Mouse (Mus musculus) embryo, embryonic 9.5 days (tissue): ENCODE results near the gene Gpr3.

Experiments
- DNase-seq: peaks from one replicate; pipeline ENCODE4 v3.0.0-alpha.2; 2017; ENCODE audit errors: extremely low spot score

The Gpr3 gene

GRCm38 (mm10) chr4:133211751-133212561 lies at the start of gene Gpr3, which contains the start of gene Cd164l2:
Gpr3 (minus strand) TSS chr4:133212536.
Cd164l2 (plus strand) TSS chr4:133212131.
- no peak for DNase-seq

GRCm38 (mm10) chr4:133261641-133262374 lies 49.5 kb upstream of the Gpr3 start:
- DNase-seq, result no peak

DNA sequence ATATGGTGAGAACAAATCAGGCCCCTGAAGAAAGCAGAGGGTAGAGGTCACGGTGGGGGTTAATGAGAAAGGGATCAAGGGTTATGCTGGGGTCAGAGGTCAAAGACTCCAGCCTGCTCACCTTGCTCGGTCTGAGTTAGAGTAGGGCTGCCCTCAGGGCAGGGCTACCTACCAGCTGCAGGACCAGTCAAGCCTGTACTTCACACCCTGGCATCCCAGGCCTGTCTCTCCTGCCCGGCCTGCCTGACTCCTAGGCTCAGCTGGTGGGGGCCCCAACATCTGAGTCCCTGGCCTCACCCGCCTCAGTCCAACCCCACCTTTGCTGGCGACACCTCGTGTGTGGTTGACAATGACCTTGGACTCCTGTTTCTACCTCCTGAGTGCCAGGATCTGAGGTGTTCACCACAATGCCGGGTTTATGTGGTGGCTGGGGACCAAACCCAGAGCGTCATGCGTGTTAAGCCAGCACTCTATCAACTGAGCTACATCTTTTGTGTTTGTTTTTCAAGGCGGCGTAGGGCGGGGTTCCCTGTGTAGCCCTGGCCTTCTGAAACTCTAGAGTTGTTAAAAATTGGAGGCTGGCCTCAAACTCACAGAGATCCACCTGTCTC lies 45.6 kb upstream of the Gpr3 start:
- no peak for DNase-seq

DNA sequence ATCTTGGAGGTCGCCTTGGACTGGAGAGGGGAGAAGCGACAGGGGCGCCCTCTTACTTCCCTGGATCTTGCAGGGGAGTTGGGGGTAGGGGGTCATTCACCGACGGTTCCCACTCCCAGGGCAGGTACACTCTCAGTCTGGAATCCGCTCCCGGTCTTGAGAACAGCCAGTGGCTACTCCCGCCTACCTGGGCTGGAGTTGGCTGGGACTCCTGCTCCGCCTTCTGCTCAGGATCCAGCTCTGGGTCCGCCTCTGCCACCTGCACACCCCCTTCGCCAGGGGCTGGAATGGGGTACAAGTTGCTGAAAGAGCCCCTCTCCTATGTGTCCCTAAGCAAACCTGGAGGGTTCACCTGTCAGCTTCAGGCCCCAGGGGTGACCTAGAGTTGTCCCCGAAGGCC lies 44.9 kb upstream of the Gpr3 start:
- DNase-seq, result no peak

DNA sequence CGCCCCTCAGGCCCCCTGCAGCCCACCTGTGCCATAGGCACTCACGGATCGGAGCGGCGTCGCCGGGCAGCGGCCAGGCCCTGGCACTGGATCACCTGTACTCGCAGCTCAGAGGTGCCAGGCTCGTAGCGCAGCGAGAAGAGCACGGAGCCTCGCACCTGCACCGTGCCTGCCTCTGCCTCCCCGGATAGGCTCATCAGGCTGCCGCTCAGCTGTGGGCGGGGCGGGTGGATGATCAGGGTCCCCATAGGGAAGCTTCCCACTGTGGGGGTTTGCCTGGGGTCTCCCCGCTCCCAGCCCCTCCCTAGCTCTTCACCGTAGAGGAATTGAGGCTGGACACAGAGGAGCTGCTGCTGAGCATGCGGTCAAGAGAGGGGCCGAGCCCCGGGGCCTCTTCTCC lies 44.5 kb upstream of the Gpr3 start:
- DNase-seq, result no peak

GRCm38 (mm10) chr4:133255392-133255791 lies 43.1 kb upstream of the Gpr3 start:
- DNase-seq, result no peak

GRCm38 (mm10) chr4:133253412-133253811 lies 41.1 kb upstream of the Gpr3 start:
- DNase-seq, result no peak

DNA sequence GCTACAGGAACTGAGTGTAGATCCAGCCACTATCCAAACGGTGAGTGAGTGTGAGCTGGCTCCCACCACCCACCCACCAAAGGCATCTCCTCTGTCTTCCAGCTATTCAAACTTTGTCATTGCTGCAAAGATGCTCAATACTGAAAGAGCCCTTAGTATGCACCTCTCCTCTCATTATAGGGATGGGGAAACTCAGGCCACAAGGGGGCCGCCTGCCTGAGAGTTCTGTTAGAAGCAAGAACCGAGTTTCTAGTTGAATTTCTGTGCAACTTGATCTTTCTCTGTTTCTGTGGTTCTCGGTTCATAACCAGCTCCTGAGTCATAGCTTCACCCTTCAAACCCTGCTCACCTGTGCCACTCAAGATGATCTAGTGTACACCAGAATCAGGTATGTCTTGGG lies 39.8 kb upstream of the Gpr3 start:
- DNase-seq, result no peak

DNA sequence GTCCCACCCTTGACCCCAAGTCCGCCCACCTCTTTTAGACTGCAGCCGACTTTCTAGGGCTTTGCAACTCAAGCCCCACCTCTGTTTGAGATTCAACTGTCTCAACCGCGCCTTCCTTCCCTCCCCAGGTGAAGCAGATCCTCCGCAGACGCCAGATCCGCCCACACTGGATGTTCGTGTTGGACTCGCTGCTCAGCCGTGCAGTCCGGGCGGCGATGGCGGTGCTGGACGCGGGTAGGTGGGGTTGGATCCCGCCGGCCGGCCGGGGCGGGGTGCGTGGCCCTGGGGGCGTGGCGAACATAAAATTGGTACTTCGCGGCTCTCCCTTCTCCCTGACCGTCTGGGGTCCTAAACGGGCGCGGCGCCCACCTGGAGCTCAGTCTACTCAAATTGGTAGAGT lies 38.9 kb upstream of the Gpr3 start:
- DNase-seq, result no peak

- DNase-seq, result peak; percentile 83
These were observed 38.3 kb upstream of the Gpr3 start for GRCm38 (mm10) chr4:133250609-133251008.

GRCm38 (mm10) chr4:133247806-133248449 lies 35.6 kb upstream of the Gpr3 start:
- no peak for DNase-seq

- DNase-seq, result no peak
These were observed 34.7 kb upstream of the Gpr3 start for GRCm38 (mm10) chr4:133247072-133247471.

DNA sequence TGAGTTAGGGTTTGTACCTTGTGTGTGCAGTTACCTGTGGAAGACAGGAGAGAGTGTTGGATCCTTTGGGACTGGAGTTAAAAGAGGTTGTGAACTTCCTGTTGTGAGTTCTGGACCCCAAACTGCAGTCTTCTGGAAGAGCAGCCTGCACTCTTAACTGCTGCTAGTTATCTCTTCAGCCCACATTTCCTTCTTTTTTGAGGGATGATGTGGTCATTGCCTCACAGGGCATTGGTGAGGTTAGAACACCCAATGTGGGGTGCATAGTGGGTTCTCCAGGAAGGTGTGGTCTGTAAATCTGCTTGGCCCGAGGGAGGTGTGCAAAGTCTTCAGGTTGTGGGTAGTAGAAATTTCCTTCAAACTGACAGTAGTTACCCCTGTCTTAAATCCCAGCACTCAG lies 32.0 kb upstream of the Gpr3 start:
- DNase-seq, result no peak

DNA sequence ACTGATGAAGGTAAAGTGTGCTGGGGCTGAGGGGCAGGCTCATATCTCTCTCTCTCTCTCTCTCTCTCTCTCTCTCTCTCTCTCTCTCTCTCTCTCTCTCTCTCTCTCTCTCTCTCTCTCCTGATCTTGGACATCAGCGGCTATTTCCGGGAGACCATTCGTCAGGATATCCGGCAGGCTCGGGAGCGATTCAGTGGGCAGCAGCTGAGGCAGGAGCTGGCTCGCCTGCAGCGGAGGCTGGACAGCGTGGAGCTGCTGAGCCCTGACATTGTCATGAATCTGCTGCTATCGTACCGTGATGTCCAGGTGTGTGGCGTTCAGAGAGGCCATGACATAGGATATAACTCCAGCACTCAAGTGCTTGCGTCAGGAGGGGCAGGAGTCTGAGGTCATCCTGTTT lies 31.2 kb upstream of the Gpr3 start:
- no peak for DNase-seq

GRCm38 (mm10) chr4:133242710-133243109 lies 30.4 kb upstream of the Gpr3 start:
- no peak for DNase-seq

GRCm38 (mm10) chr4:133241910-133242309 lies 29.6 kb upstream of the Gpr3 start:
- DNase-seq, result no peak

GRCm38 (mm10) chr4:133240934-133241908 lies 28.9 kb upstream of the Gpr3 start:
- peak; percentile 97 for DNase-seq

GRCm38 (mm10) chr4:133240490-133240921 lies 28.2 kb upstream of the Gpr3 start, which contains the start of gene Map3k6:
Map3k6 (plus strand) TSS chr4:133240818.
- DNase-seq, result peak; percentile 54

DNA sequence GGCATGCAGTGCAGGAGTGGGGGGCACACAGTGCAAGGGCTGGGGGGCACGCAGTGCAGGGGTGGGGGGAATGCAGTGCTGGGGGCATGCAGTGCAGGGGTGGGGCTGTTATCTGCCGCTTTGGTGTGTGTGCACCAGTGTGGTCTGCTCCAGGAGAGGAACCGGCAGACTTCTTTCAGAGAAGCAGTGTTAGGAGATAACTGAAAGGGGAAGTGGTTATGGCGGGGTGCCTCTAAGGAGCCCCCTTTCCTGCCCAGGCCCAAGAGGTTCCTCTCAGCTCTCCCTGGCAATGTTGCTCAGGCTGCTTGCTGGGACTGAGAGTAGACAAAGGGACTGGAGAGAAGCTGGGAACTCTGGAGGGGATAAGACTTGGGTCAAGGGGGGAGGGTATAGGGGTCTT lies 25.6 kb upstream of the Gpr3 start:
- DNase-seq, result no peak

GRCm38 (mm10) chr4:133235415-133235814 lies 23.1 kb upstream of the Gpr3 start:
- DNase-seq, result no peak

DNA sequence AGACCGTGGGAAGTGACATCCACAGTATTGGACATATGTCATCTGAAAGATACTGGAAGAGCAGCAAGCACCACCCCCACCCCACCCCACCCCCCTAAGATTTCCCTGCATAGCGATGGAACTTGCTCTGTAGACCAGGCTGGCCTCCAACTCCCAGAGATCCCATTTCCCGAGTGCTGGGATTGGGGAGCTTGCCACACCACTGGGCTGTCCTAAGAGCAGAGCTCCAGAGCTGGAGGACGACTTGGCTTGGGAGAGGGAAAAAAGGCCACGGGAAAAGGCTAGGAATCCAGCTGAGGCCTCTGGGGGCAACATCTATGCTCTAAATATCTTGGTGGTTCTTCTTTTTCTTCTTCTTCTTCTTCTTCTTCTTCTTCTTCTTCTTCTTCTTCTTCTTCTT lies 22.4 kb upstream of the Gpr3 start:
- no peak for DNase-seq
